Mouse (Mus musculus) liver, postnatal 0 days (tissue): ENCODE measurements around the gene Pecam1.

Experiments used
- CTCF ChIP-seq: sonication (generic); IDR thresholded peaks from 2 replicates; pipeline ENCODE4 v1.5.1; 2016; ENCODE audit warnings: antibody characterized with exemption, low read depth
- EP300 ChIP-seq: IDR thresholded peaks from 2 replicates; pipeline ENCODE4 v1.6.1; 2016; ENCODE audit warnings: antibody characterized with exemption, low read depth, mild to moderate bottlenecking

DNA sequence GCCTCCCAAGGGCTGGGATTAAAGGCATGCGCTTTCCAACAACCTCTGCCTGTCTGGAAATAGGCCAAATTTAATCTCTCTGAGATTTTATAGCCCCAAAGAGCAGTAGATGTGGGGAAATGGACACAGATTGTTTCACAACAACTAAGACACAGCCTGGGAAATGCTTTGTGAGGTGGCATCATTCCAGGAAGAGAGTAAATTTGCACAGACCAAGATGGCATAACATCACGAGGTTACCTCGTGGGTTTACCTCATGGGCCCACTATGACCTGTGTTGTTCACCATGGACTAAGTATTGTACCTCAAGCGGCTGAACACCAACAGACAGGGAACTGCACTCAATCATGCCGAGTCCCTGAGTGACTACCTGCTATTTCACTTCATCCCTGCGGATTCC, 52.1 kb downstream of the Pecam1 start:
- TF ChIP-seq CTCF (no peak), EP300 (no peak)
